ENCODE assay signal across 9 mouse cellular contexts in genomic region chr5:9056020-9056660, GRCm38 (mm10). TPM values are rescaled to one million over a fixed set of nuclear protein-coding genes. Genes with fewer than 3 reads are reported as not detected.
DNase-seq lines count a peak whose midpoint lies in the region; ATAC-seq lines count a peak whose summit lies in the region.
"Had no signal": no experiment of that assay in that cellular context is flagged by ENCODE, and none has a peak within 500 bp of the region (broad histone marks: within the 10 kb centered on the region; RNA-seq: fewer than 3 reads in every experiment).

No protein-coding gene starts in this region.

- H3K36me3 ChIP-seq in forebrain, embryonic 13.5 days (ENCODE audit: poor library complexity, severe bottlenecking): no peaks in the 10 kb centered on the region
- H3K36me3 ChIP-seq in midbrain, embryonic 11.5 days (ENCODE audit: control insufficient read depth, insufficient read depth, low read length): no peaks in the 10 kb centered on the region
- H3K36me3 ChIP-seq: limb, embryonic 15.5 days had no signal

- H3K4me2 ChIP-seq in forebrain, embryonic 13.5 days: no peak overlapping the region
- H3K4me2 ChIP-seq in midbrain, embryonic 11.5 days: no peak overlapping the region
- H3K4me2 ChIP-seq: limb, embryonic 15.5 days had no signal

- 27% methylated on average over 3 of the region's 3 CpGs for WGBS in forebrain, embryonic 13.5 days
- 30% methylated on average over 3 of the region's 3 CpGs for WGBS in midbrain, embryonic 11.5 days

- H3K9ac ChIP-seq in forebrain, embryonic 13.5 days: no peak overlapping the region
- no peak overlapping the region for H3K9ac ChIP-seq in midbrain, embryonic 11.5 days (ENCODE audit: low read length)
- H3K9ac ChIP-seq: limb, embryonic 15.5 days had no signal

- peak; percentile 86 for ATAC-seq in forebrain, embryonic 13.5 days
- ATAC-seq in inflammation-experienced regulatory T-cells, adult 6 months: peak; percentile 65
- peak; percentile 68; the same call in 1 of the 2 replicates for ATAC-seq in midbrain, embryonic 11.5 days (ENCODE audit: low FRiP score)

- H3K27me3 ChIP-seq in forebrain, embryonic 13.5 days: no peaks in the 10 kb centered on the region
- H3K27me3 ChIP-seq in midbrain, embryonic 11.5 days (ENCODE audit: control insufficient read depth, insufficient read depth, low read length): no peaks in the 10 kb centered on the region
- H3K27me3 ChIP-seq: limb, embryonic 15.5 days had no signal

- peak; percentile 40 to 87 for DNase-seq in adrenal gland, adult (ENCODE audit: inconsistent age in 2 of 2, low spot score in 1 of 2)
- no peak for DNase-seq in adrenal gland, postnatal 4 days (ENCODE audit: low spot score in 2 of 2)
- DNase-seq in c-Kit-negative CD71-positive TER-119-positive erythroid progenitor cells, embryonic 14.5 days (ENCODE audit: low read depth, low spot score): peak; percentile 17
- peak; percentile 66 to 81 for DNase-seq in left cerebral cortex, adult 18-20 months (ENCODE audit: low spot score in 2 of 2)
- DNase-seq in midbrain, embryonic 11.5 days (ENCODE audit: low spot score, missing footprints): peak; percentile 90
- peak; percentile 16 for DNase-seq in spleen, adult 12 weeks (ENCODE audit: low spot score)

- no peak overlapping the region for H3K27ac ChIP-seq in forebrain, embryonic 13.5 days
- H3K27ac ChIP-seq in midbrain, embryonic 11.5 days (ENCODE audit: low read depth, low read length): no peak overlapping the region
- H3K27ac ChIP-seq: limb, embryonic 15.5 days had no signal

- H3K4me3 ChIP-seq in forebrain, embryonic 13.5 days: no peak overlapping the region
- H3K4me3 ChIP-seq in midbrain, embryonic 11.5 days (ENCODE audit: low read depth, low read length): no peak overlapping the region
- H3K4me3 ChIP-seq: limb, embryonic 15.5 days had no signal

- peaks cover 4% of the 10 kb centered on the region; the same call in 1 of the 2 replicates for H3K4me1 ChIP-seq in forebrain, embryonic 13.5 days
- H3K4me1 ChIP-seq in midbrain, embryonic 11.5 days (ENCODE audit: control insufficient read depth, insufficient read depth, low read length): no peaks in the 10 kb centered on the region
- H3K4me1 ChIP-seq: limb, embryonic 15.5 days had no signal

- H3K9me3 ChIP-seq in forebrain, embryonic 13.5 days (replicated peaks): no peaks in the 10 kb centered on the region
- H3K9me3 ChIP-seq in midbrain, embryonic 11.5 days (ENCODE audit: control insufficient read depth, low read length): no peaks in the 10 kb centered on the region
- H3K9me3 ChIP-seq: limb, embryonic 15.5 days had no signal

RNA-seq across cellular contexts. Expression of gene Tmem243, which starts 44.3 kb away (rescaled TPM):
- total RNA-seq in adrenal gland, postnatal 4 days (2021): 10 to 100 TPM; 38.3 TPM
- polyA plus RNA-seq in forebrain, embryonic 13.5 days (2015; fragmentation: Nextera tagmentation; extraction: Ambion mirVana): 18.4 and 19.6 TPM in 2 replicates
- 10 to 100 TPM; 26.4 to 54.2 (median 46.2) TPM for polyA plus RNA-seq in inflammation-experienced regulatory T-cells, adult 6 months (2017; shearing (Covaris generic))
- total RNA-seq in left cerebral cortex, adult 18-20 months (2021): 10 to 100 TPM; 11.5 to 13.0 TPM
- 23.6 and 23.8 TPM in 2 replicates for polyA plus RNA-seq in midbrain, embryonic 11.5 days (2014; fragmentation: Nextera tagmentation; extraction: Ambion mirVana)

RNA-seq across cellular contexts. Expression of gene Crot, which starts 59.0 kb away (rescaled TPM):
- total RNA-seq in adrenal gland, postnatal 4 days (2021): 10 to 100 TPM; 43.0 to 64.2 TPM
- 23.7 and 23.9 TPM in 2 replicates for polyA plus RNA-seq in forebrain, embryonic 13.5 days (2015; fragmentation: Nextera tagmentation; extraction: Ambion mirVana)
- polyA plus RNA-seq in inflammation-experienced regulatory T-cells, adult 6 months (2017; shearing (Covaris generic)): 100 to 1,000 TPM in 1 of 3 experiments, 10 to 100 TPM in 2; 64.9 to 114 (median 81.6) TPM
- 10 to 100 TPM; 23.5 to 25.0 TPM for total RNA-seq in left cerebral cortex, adult 18-20 months (2021)
- polyA plus RNA-seq in midbrain, embryonic 11.5 days (2014; fragmentation: Nextera tagmentation; extraction: Ambion mirVana): 29.1 and 31.7 TPM in 2 replicates

Comparison
In these comparisons a context has a peak if more than half of its experiments do, and no peak if none do; other contexts are left out.
1. DNase-seq: peak in adrenal gland, adult (2 of 2), c-Kit-negative CD71-positive TER-119-positive erythroid progenitor cells, embryonic 14.5 days (single experiment), left cerebral cortex, adult 18-20 months (2 of 2), midbrain, embryonic 11.5 days (single experiment) and spleen, adult 12 weeks (single experiment); none in adrenal gland, postnatal 4 days (0 of 2).
2. Peak in every context shown above with its lines, with median percentiles within 50 percentile points of each other: ATAC-seq.